Mouse (Mus musculus): Measurements from ENCODE around the gene Mup4. TPM values are rescaled to one million over a fixed set of nuclear protein-coding genes. Genes with fewer than 3 reads are reported as not detected.
"Not testable (repeated sequence)": the region's sequence is repeated elsewhere in the genome, so short reads cannot be mapped to it uniquely, and the experiment has no call there.

The Mup4 gene
- not detected in 2 replicates for polyA plus RNA-seq (2015; fragmentation: Nextera tagmentation; extraction: Ambion mirVana)

GRCm38 (mm10) chr4:59960610-59961009, at the start of gene Mup4:
TSS of gene Mup4 (minus strand) at chr4:59960710.
- no peaks in the 10 kb centered on the region for H3K27me3 ChIP-seq (replicated peaks; ENCODE audit: control insufficient read depth, insufficient read depth, low read length)
- 80% methylated on average over 3 of the region's 3 CpGs for WGBS
- no peak within 1 kb of the TSS for H3K9ac ChIP-seq (ENCODE audit: low read depth, low read length)
- no peak for ATAC-seq
- no peaks in the 10 kb centered on the region for H3K9me3 ChIP-seq (ENCODE audit: control insufficient read depth)
- no peak for TF ChIP-seq CTCF (IDR thresholded peaks at IDR 0.05; ENCODE audit: low read depth)
- H3K4me3 ChIP-seq (ENCODE audit: low read depth, low read length) = no peak within 1 kb of the TSS
- H3K4me2 ChIP-seq (replicated peaks; ENCODE audit: low read depth) = no peak within 1 kb of the TSS
- no peak within 1 kb of the TSS for H3K27ac ChIP-seq (ENCODE audit: low read depth, low read length)
- no peaks in the 10 kb centered on the region for H3K4me1 ChIP-seq (replicated peaks; ENCODE audit: control insufficient read depth, insufficient read depth, low read length)
- H3K36me3 ChIP-seq (ENCODE audit: control insufficient read depth, insufficient read depth) = no peaks in the 10 kb centered on the region

- not testable (repeated sequence) for H3K9me3 ChIP-seq (ENCODE audit: control insufficient read depth); H3K27ac ChIP-seq (ENCODE audit: low read depth, low read length); H3K4me1 ChIP-seq (replicated peaks; ENCODE audit: control insufficient read depth, insufficient read depth, low read length); H3K36me3 ChIP-seq (ENCODE audit: control insufficient read depth, insufficient read depth); H3K4me3 ChIP-seq (ENCODE audit: low read depth, low read length); H3K9ac ChIP-seq (ENCODE audit: low read depth, low read length); H3K4me2 ChIP-seq (replicated peaks; ENCODE audit: low read depth); H3K27me3 ChIP-seq (replicated peaks; ENCODE audit: control insufficient read depth, insufficient read depth, low read length); ATAC-seq
These were observed 37.4 kb upstream of the Mup4 start for GRCm38 (mm10) chr4:59997894-59998293.

DNA sequence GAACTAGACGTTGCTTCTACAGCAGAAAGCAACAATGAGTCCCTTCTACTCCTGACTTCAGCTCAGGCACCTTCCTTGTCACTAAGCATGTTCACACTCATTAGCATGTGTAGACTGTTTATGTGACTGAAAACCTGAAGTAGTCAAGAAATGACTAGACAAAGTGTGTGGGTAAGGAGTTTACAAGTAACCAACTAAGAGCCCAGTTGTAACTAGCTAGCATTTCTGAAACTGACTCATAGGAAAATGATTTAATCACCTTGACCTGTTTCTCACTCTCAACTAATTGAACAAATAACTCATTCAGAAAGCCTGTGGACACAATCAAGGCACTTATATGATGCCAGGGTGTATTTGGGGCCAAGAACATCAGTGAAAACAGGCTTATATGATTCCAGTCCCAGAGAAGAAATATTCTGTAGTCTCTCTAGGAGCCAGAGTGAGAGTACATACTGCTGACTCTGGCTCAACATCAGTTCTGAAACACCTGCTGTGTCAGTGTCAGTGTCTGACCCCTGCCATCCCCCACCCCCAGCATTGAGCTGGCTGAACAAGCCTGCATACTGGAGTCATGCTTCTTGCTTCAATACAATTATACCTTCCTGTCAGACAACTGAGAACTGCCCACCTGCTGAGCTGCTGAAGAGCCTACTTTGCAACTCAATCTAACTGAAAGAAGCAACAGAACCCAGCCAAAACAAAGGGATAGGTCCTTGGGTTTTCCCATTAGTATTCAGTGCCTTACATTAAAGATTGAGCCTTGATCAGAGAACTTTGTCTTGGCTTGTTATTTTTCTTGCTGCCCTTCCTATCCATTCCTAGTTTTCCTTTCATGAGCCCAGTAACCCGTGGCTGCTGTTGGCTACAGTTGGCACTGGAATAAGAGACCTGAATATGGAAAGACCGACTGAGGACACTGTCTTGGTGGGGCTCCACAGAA, 3.2 kb upstream of the Mup4 start, which contains the start of gene Mup6:
TSS of gene Mup6 (plus strand) at position 890 of the 940 bp plus-strand sequence.
- Histone ChIP-seq H3K36me3 (ENCODE audit: control insufficient read depth, insufficient read depth) (no peaks in the 10 kb centered on the region), H3K4me2 (replicated peaks; ENCODE audit: low read depth) (no peak within 1 kb of the TSS), H3K9me3 (ENCODE audit: control insufficient read depth) (no peaks in the 10 kb centered on the region), H3K4me1 (replicated peaks; ENCODE audit: control insufficient read depth, insufficient read depth, low read length) (no peaks in the 10 kb centered on the region), H3K27me3 (replicated peaks; ENCODE audit: control insufficient read depth, insufficient read depth, low read length) (no peaks in the 10 kb centered on the region), H3K4me3 (ENCODE audit: low read depth, low read length) (no peak within 1 kb of the TSS), H3K9ac (ENCODE audit: low read depth, low read length) (no peak within 1 kb of the TSS), H3K27ac (ENCODE audit: low read depth, low read length) (no peak within 1 kb of the TSS)
- ATAC-seq = no peak
- 61% methylated on average over 3 of the region's 3 CpGs for whole genome bisulfite sequencing
- no peak for TF ChIP-seq CTCF (IDR thresholded peaks at IDR 0.05; ENCODE audit: low read depth)

GRCm38 (mm10) chr4:59937543-59937942, 23.0 kb downstream of the Mup4 start:
- H3K36me3 ChIP-seq (ENCODE audit: control insufficient read depth, insufficient read depth) = no peaks in the 10 kb centered on the region
- no peak for TF ChIP-seq CTCF (IDR thresholded peaks at IDR 0.05; ENCODE audit: low read depth)
- no peaks in the 10 kb centered on the region for H3K27me3 ChIP-seq (replicated peaks; ENCODE audit: control insufficient read depth, insufficient read depth, low read length)
- no peak overlapping the region for H3K27ac ChIP-seq (ENCODE audit: low read depth, low read length)
- 51% methylated on average over 2 of the region's 2 CpGs for WGBS
- H3K9me3 ChIP-seq (ENCODE audit: control insufficient read depth) = no peaks in the 10 kb centered on the region
- no peaks in the 10 kb centered on the region for H3K4me1 ChIP-seq (replicated peaks; ENCODE audit: control insufficient read depth, insufficient read depth, low read length)
- ATAC-seq = peak; percentile 90
- H3K4me2 ChIP-seq (replicated peaks; ENCODE audit: low read depth) = no peak overlapping the region
- H3K9ac ChIP-seq (ENCODE audit: low read depth, low read length) = no peak overlapping the region
- H3K4me3 ChIP-seq (ENCODE audit: low read depth, low read length) = no peak overlapping the region

DNA sequence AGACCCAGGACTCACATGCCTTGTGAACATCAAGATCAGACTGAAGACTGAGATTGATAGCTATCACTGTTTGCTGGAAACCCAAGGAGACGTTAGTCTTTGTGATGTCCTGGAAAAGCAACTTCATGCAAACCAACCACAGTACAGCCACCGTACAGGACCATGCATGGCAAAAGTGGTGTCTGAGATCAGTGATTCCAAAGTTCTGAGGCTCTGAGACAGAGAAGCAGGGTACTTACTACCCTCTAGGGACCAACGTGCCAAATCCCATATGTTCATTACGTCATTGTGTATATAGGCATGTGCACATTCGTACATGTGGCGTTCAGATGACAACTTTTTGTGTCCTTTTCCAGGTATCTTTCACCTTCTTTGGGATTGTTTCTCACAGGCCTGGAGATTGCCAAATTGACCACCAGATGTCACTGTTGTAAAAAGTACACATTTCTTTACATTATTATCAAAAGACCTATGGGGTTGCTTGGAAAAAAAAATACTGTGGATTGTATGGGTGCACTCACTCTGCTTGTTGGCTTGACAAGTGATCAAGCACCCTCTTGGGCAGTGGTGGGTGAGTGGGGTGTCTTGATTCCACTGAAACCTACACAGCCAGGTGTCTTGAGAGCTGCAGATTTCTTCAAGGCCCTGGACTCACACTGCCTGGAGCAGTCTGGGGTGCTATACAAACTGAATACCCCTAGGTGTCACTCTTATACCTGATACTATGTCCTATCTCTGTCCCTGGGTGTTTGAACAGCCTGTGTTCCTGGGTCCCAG, 27.8 kb downstream of the Mup4 start:
- 58% methylated on average over 6 of the region's 6 CpGs for WGBS
- no peaks in the 10 kb centered on the region for H3K4me1 ChIP-seq (replicated peaks; ENCODE audit: control insufficient read depth, insufficient read depth, low read length)
- no peaks in the 10 kb centered on the region for H3K36me3 ChIP-seq (ENCODE audit: control insufficient read depth, insufficient read depth)
- peak; percentile 54 for TF ChIP-seq CTCF (IDR thresholded peaks at IDR 0.05; ENCODE audit: low read depth)
- H3K4me2 ChIP-seq (replicated peaks; ENCODE audit: low read depth) = no peak overlapping the region
- H3K9ac ChIP-seq (ENCODE audit: low read depth, low read length) = no peak overlapping the region
- no peak overlapping the region for H3K4me3 ChIP-seq (ENCODE audit: low read depth, low read length)
- peak; percentile 58 for ATAC-seq
- H3K27me3 ChIP-seq (replicated peaks; ENCODE audit: control insufficient read depth, insufficient read depth, low read length) = no peaks in the 10 kb centered on the region
- H3K27ac ChIP-seq (ENCODE audit: low read depth, low read length) = no peak overlapping the region
- H3K9me3 ChIP-seq (ENCODE audit: control insufficient read depth) = no peaks in the 10 kb centered on the region

DNA sequence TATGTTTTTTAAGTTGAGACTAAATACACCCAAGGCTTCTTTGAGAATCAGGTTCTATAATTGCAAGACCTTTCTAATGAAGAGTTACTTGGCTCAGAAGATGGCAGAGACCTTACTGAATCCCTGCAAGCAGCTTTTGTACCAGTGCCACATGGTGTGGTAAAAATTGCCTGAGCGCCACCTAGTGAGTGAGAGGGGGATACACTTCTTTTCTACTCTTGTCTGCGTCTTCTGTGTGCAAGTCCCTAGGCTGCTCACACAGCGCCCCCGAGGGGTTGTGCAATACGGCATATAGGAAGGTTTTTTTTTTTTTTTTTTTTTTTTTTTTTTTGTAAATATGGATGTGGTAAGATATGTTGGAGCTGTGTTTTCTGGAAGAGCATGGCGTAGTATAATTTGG, 32.2 kb downstream of the Mup4 start:
- Histone ChIP-seq H3K36me3 (ENCODE audit: control insufficient read depth, insufficient read depth) (no peaks in the 10 kb centered on the region), H3K4me2 (replicated peaks; ENCODE audit: low read depth) (no peak overlapping the region), H3K4me3 (ENCODE audit: low read depth, low read length) (no peak overlapping the region), H3K9ac (ENCODE audit: low read depth, low read length) (no peak overlapping the region), H3K9me3 (ENCODE audit: control insufficient read depth) (no peaks in the 10 kb centered on the region), H3K27me3 (replicated peaks; ENCODE audit: control insufficient read depth, insufficient read depth, low read length) (no peaks in the 10 kb centered on the region), H3K4me1 (replicated peaks; ENCODE audit: control insufficient read depth, insufficient read depth, low read length) (no peaks in the 10 kb centered on the region), H3K27ac (ENCODE audit: low read depth, low read length) (no peak overlapping the region)
- 15% methylated on average over 6 of the region's 6 CpGs for WGBS
- peak; percentile 75 for TF ChIP-seq CTCF (IDR thresholded peaks at IDR 0.05; ENCODE audit: low read depth)
- peak; percentile 57; the same call in 1 of the 2 replicates for ATAC-seq

Data from intestine, postnatal 0 days (tissue).